Mouse (Mus musculus) thymus, adult 2 months (tissue): Measurements from ENCODE around the gene Csf1.

Source experiments
- CTCF ChIP-seq: fragments of 200-500 bp; IDR thresholded peaks from 2 replicates; pipeline ENCODE4 v1.5.1; 2012; ENCODE audit warnings: mild to moderate bottlenecking, control low read depth, low read length, moderate library complexity, borderline replicate concordance; ENCODE audit not compliant: control insufficient read depth, poor library complexity, insufficient read depth; ENCODE audit errors: extremely low read depth
- POLR2A ChIP-seq: fragments of 200-500 bp; IDR thresholded peaks from 2 replicates; pipeline ENCODE4 v1.6.1; 2012; ENCODE audit warnings: mild to moderate bottlenecking, low read length, control low read depth, moderate library complexity; ENCODE audit not compliant: control insufficient read depth, poor library complexity, insufficient read depth; ENCODE audit errors: extremely low read depth

- TF ChIP-seq POLR2A, result no peak
- no peak for TF ChIP-seq CTCF
Observed at GRCm38 (mm10) chr3:107796191-107796983, 36.1 kb upstream of the Csf1 start.
